Mouse (Mus musculus): ENCODE results near the gene Schip1.

GRCm38 (mm10) chr3:68642935-68643334, 578.3 kb downstream of the Schip1 start:
- no peak for TF ChIP-seq POLR2A (IDR thresholded peaks at IDR 0.05; ENCODE audit: control insufficient read depth, low read depth, low read length)
- TF ChIP-seq CTCF (IDR thresholded peaks at IDR 0.05; ENCODE audit: control insufficient read depth, insufficient read depth, insufficient replicate concordance, low read depth, low read length) = no peak

Data from testis, adult 2 months (tissue).